Mouse (Mus musculus): ENCODE results near the gene Pon1. TPM values are rescaled to one million over a fixed set of nuclear protein-coding genes. Genes with fewer than 3 reads are reported as not detected.

The Pon1 gene
- polyA plus RNA-seq (2017; shearing (Covaris generic)), result not detected

DNA sequence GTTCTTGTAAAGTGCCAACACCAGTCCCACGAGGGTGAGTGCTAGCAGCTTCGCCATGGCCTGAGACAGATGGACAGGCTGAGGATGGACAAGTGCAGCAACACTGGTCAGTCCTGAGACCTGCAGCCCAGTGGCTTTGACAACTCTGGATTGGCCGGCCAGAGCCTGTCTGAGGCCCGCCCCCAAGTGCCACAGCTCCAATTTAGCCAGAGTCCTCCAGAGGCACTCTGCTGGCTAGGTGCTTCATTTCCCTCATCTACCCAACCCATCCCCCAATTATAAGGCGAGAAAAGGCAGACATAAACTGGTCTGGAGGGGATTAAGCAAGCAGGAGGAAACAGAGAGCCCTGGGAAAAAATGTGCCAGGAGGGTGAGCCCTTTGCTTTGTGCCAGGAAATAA lies at the start of gene Pon1:
Gene Pon1 (minus strand): TSS at position 254 of the 400 bp plus-strand sequence.

Other genes with a start within 250 kb of the Pon1 start
- gene Pon3, start 62.3 kb upstream of the Pon1 start, polyA plus RNA-seq (2017; shearing (Covaris generic)), result 0.60 TPM
- gene Pon2, start 104.5 kb upstream of the Pon1 start, polyA plus RNA-seq (2017; shearing (Covaris generic)), result 74.4 TPM
- gene Asb4, start 189.4 kb upstream of the Pon1 start, polyA plus RNA-seq (2017; shearing (Covaris generic)), result 0.27 TPM